Mouse (Mus musculus) cortical plate, adult 2 months (tissue): ENCODE measurements around the gene Gm11985. TPM values are rescaled to one million over a fixed set of nuclear protein-coding genes. Genes with fewer than 3 reads are reported as not detected.

Source experiments
- H3K27ac ChIP-seq: fragments of 200-500 bp; 2 replicates; pipeline ENCODE4 v1.5.1; 2012; ENCODE audit warnings: low read length, control low read depth, inconsistent platforms; ENCODE audit not compliant: insufficient read depth
- H3K4me1 ChIP-seq: fragments of 200-500 bp; 2 replicates; pipeline ENCODE4 v1.6.1; 2011; ENCODE audit warnings: low read length; ENCODE audit not compliant: control insufficient read depth, insufficient read depth
- H3K4me3 ChIP-seq: fragments of 200-500 bp; 2 replicates; pipeline ENCODE4 v1.5.1; 2011; ENCODE audit warnings: mild to moderate bottlenecking, low read length, control low read depth; ENCODE audit not compliant: insufficient read depth
- CTCF ChIP-seq: fragments of 200-500 bp; IDR thresholded peaks from 2 replicates; pipeline ENCODE4 v1.5.1; 2011; ENCODE audit warnings: mild to moderate bottlenecking, control low read depth, low read length; ENCODE audit not compliant: insufficient read depth; ENCODE audit errors: extremely low read depth
- POLR2A ChIP-seq: fragments of 200-500 bp; IDR thresholded peaks from 2 replicates; pipeline ENCODE4 v1.6.1; 2011; ENCODE audit warnings: mild to moderate bottlenecking, low read length, control low read depth; ENCODE audit not compliant: insufficient read depth; ENCODE audit errors: extremely low read depth
- polyA plus RNA-seq: library from polyadenylated mRNA; depleted of rRNA; stranded (reverse); fragments of >200 nt; gene quantifications from 2 replicates; pipeline ENCODE4 v1.2.3, GENCODE M21; 2012

Gene Gm11985
- polyA plus RNA-seq, 1 experiment: not detected

GRCm38 (mm10) chr11:7161502-7162174, 26.7 kb downstream of the Gm11985 start:
- no peak overlapping the region for H3K27ac ChIP-seq
- peak; percentile 69 for TF ChIP-seq CTCF
- TF ChIP-seq POLR2A: no peak
- H3K4me1 ChIP-seq: no peaks in the 10 kb centered on the region
- no peak overlapping the region for H3K4me3 ChIP-seq

DNA sequence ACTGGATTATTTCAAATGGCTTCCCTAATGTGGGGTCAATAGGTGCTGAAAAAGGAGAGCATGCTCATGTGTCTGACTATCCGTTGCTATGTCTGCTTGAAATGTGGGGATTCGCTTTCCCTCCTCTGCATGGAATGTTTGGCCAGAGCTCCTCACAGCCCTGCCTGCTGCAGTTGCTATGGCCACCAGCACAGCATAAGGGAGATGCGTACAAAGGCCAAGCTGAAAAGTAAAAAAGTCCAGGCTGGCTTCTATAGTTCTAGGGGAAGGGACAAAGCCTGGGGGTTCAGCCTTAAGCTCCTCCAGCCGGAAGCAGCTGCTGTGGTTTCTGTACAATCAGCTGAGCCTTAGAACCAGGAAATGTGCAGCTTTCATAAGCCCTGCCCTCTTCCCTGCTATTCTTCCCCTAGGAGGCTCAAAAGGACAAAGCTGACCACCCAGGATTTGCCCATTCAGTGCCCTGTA, 27.7 kb downstream of the Gm11985 start:
- H3K4me1 ChIP-seq: no peaks in the 10 kb centered on the region
- H3K4me3 ChIP-seq: no peak overlapping the region
- TF ChIP-seq CTCF (no peak), POLR2A (no peak)
- H3K27ac ChIP-seq: no peak overlapping the region

DNA sequence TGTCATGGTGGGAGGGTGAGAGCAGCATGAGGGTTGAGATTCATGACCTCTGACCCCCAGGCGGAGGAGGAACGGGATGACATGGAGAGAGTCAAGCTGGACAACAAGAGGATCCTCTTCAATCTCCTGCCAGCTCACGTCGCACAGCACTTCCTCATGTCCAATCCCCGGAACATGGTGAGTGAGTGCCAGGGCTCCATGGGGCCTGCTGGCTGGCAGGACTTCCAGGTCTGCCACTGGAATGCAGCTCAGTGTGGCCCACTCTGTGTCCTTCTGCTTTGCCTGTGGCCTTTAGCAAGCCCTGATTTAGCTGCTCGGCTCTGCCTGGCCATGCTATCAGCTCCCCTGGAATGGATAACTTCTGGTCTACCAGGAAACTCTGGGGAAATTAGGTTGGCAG, 28.2 kb downstream of the Gm11985 start:
- TF ChIP-seq POLR2A (no peak), CTCF (no peak)
- H3K27ac ChIP-seq: no peak overlapping the region

GRCm38 (mm10) chr11:7158196-7158595, 30.2 kb downstream of the Gm11985 start:
- no peak for TF ChIP-seq CTCF
- TF ChIP-seq POLR2A: no peak
- H3K4me1 ChIP-seq: no peaks in the 10 kb centered on the region
- H3K27ac ChIP-seq: no peak overlapping the region

More for the DNA sequence above, 28.2 kb downstream of the Gm11985 start:
- Histone ChIP-seq H3K4me3 (no peak overlapping the region), H3K4me1 (no peaks in the 10 kb centered on the region)

DNA sequence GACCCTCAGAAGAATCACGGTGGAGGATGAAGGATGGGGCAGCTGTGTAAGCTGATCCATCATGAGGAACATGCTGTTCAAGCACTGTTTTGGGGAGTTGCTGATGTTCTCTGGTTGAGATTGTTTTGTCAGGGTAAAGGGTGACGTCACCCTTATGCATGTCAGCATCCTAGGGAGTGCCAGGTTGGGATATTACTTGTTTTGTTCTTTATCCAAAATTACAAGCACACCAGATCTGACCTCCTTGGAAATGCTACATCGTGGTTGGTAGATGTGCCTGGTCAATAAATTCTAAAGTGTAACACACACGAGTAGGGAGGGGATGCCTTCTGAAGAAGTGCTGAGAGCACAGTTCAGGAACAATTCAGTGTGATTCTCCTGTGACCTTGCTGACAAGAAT, 31.9 kb downstream of the Gm11985 start:
- Histone ChIP-seq H3K4me1 (no peaks in the 10 kb centered on the region), H3K4me3 (no peak overlapping the region), H3K27ac (no peak overlapping the region)
- TF ChIP-seq POLR2A: no peak
- no peak for TF ChIP-seq CTCF

More at GRCm38 (mm10) chr11:7158196-7158595, 30.2 kb downstream of the Gm11985 start:
- H3K4me3 ChIP-seq: no peak overlapping the region

DNA sequence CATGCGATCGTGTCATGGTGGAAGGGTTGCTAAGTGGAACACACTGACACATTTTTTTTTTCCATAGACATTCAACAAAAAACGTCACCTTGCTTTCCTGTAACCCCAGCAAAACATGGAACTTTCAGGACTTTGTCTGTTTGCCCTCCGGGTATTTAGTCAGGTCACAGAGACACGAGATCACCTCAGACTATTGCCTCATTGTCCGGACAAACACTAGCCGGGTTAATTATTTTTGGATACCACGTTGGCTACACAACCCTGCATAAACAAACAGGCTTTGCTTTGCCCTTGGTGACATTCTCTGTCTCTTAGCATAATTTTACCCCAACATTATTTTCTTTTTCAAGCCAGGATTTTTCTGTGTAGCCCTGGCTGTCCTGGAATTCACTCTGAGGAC, 35.3 kb downstream of the Gm11985 start:
- no peak for TF ChIP-seq CTCF
- Histone ChIP-seq H3K4me3 (no peak overlapping the region), H3K4me1 (no peaks in the 10 kb centered on the region), H3K27ac (no peak overlapping the region)

- H3K4me3 ChIP-seq: no peak overlapping the region
- no peak for TF ChIP-seq POLR2A
- TF ChIP-seq CTCF: no peak
- no peaks in the 10 kb centered on the region for H3K4me1 ChIP-seq
- H3K27ac ChIP-seq: no peak overlapping the region
Observed at GRCm38 (mm10) chr11:7152371-7152770, 36.0 kb downstream of the Gm11985 start.

DNA sequence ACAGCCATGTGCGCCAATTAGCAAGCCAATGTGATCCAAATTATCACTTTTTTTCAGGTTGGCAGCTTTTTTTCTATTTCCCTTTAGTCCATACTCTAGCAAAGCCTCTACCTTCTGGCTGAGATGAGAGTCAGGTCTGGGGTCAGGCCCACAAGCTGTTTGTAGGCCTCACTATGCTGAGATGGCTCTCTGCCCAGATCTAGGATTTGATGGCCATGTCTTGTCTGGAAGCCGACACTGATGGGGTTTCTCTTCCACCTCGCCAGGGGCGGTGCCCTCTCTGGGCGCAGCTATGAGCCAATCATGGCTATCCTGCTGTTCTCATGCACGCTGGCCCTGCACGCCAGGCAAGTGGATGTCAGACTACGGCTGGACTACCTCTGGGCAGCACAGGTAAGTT, 37.9 kb downstream of the Gm11985 start:
- TF ChIP-seq CTCF (no peak), POLR2A (no peak)
- H3K4me1 ChIP-seq: no peaks in the 10 kb centered on the region
- H3K27ac ChIP-seq: no peak overlapping the region
- H3K4me3 ChIP-seq: no peak overlapping the region

DNA sequence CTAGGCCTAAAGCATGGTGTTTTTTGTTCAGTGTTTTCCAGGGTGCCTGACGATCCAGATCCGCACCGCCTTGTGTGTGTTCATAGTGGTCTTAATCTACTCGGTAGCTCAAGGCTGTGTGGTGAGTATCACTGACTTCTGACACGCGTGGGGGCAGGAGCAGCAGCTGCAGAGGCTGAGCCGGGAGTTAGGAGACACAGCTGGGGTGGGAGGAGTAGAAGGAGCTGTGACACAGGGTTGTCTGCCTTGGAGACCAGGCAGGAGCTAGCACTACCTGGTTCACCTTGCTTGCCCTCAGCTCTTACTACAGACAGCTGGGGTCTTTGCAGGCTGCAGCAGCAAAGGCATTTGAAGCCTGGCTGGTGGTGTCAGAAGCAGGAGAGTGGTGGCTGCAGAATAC, 38.9 kb downstream of the Gm11985 start:
- H3K4me3 ChIP-seq: no peak overlapping the region
- no peaks in the 10 kb centered on the region for H3K4me1 ChIP-seq
- no peak for TF ChIP-seq POLR2A
- TF ChIP-seq CTCF: no peak
- no peak overlapping the region for H3K27ac ChIP-seq

DNA sequence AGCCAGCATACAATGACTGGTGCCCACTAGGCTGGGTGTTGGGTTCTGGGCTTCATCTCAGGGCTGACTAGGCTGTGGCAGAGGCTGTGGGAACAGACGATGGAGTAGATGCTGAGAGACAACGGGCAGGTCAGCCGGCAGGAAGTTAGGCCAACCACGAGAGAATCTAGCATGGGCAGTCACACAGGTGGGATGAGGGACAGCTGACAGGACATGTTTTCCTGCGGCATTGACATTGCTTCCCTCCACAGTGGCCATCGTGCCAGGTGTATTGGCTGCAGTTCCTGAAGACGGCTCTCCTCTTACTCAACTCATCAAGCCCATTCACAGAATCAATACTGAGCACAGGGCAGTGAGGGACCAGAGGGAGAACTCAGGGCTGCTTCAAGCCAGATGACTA, 40.4 kb downstream of the Gm11985 start:
- no peak overlapping the region for H3K4me3 ChIP-seq
- no peak overlapping the region for H3K27ac ChIP-seq
- TF ChIP-seq CTCF (no peak), POLR2A (no peak)
- no peaks in the 10 kb centered on the region for H3K4me1 ChIP-seq

DNA sequence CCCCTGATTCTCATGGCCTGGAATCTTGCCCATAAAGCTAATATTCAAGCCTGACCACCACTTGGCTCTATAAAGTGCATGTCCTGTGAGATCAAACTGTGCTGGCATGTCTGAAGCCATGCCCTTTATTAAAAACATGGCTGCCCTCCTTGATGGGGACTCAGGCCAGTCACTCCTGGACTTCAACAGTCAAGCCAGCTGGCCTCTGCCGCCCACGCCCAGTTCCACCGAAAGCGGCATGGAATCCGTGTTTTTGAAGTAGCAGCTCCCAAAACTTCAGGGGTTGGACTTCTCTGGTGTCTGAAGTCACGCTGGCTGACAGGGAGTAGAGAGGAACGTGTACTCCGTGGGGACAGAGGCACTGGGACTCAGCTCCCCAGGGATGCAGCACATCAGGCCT, 40.8 kb downstream of the Gm11985 start:
- no peak for TF ChIP-seq CTCF
- no peak for TF ChIP-seq POLR2A
- no peak overlapping the region for H3K27ac ChIP-seq
- H3K4me3 ChIP-seq: no peak overlapping the region
- no peaks in the 10 kb centered on the region for H3K4me1 ChIP-seq
